Mouse (Mus musculus): ENCODE measurements around the gene Kirrel3.

The Kirrel3 gene

GRCm38 (mm10) chr9:34886746-34887145 lies 401.1 kb downstream of the Kirrel3 start:
- DNase-seq (ENCODE audit: low read depth, low spot score): no peak

GRCm38 (mm10) chr9:34887196-34887595 lies 401.5 kb downstream of the Kirrel3 start:
- DNase-seq (ENCODE audit: low read depth, low spot score): no peak

GRCm38 (mm10) chr9:34888298-34888697 lies 402.6 kb downstream of the Kirrel3 start:
- no peak for DNase-seq (ENCODE audit: low read depth, low spot score)

- no peak for DNase-seq (ENCODE audit: low read depth, low spot score)
Observed at GRCm38 (mm10) chr9:34901216-34901615, 415.5 kb downstream of the Kirrel3 start.

GRCm38 (mm10) chr9:34901888-34902287 lies 416.2 kb downstream of the Kirrel3 start:
- DNase-seq (ENCODE audit: low read depth, low spot score): no peak

- DNase-seq (ENCODE audit: low read depth, low spot score): no peak
Observed at GRCm38 (mm10) chr9:34905164-34905563, 419.5 kb downstream of the Kirrel3 start.

- DNase-seq (ENCODE audit: low read depth, low spot score): no peak
Observed at GRCm38 (mm10) chr9:34908040-34908439, 422.3 kb downstream of the Kirrel3 start.

GRCm38 (mm10) chr9:34911838-34912237 lies 426.1 kb downstream of the Kirrel3 start:
- no peak for DNase-seq (ENCODE audit: low read depth, low spot score)

- no peak for DNase-seq (ENCODE audit: low read depth, low spot score)
Observed at GRCm38 (mm10) chr9:34912273-34912972, 426.7 kb downstream of the Kirrel3 start.

GRCm38 (mm10) chr9:34912996-34913395 lies 427.3 kb downstream of the Kirrel3 start:
- DNase-seq (ENCODE audit: low read depth, low spot score): no peak

GRCm38 (mm10) chr9:34918976-34919375 lies 433.3 kb downstream of the Kirrel3 start:
- no peak for DNase-seq (ENCODE audit: low read depth, low spot score)

- DNase-seq (ENCODE audit: low read depth, low spot score): no peak
Observed at GRCm38 (mm10) chr9:34920116-34920515, 434.4 kb downstream of the Kirrel3 start.

GRCm38 (mm10) chr9:34921941-34922340 lies 436.2 kb downstream of the Kirrel3 start:
- no peak for DNase-seq (ENCODE audit: low read depth, low spot score)

GRCm38 (mm10) chr9:34922716-34923115 lies 437.0 kb downstream of the Kirrel3 start:
- DNase-seq (ENCODE audit: low read depth, low spot score): no peak

GRCm38 (mm10) chr9:34923134-34923931 lies 437.6 kb downstream of the Kirrel3 start:
- DNase-seq (ENCODE audit: low read depth, low spot score): no peak

GRCm38 (mm10) chr9:34925616-34926015 lies 439.9 kb downstream of the Kirrel3 start:
- DNase-seq (ENCODE audit: low read depth, low spot score): no peak

GRCm38 (mm10) chr9:34930371-34930770 lies 444.7 kb downstream of the Kirrel3 start:
- DNase-seq (ENCODE audit: low read depth, low spot score): no peak

- DNase-seq (ENCODE audit: low read depth, low spot score): no peak
Observed at GRCm38 (mm10) chr9:34938140-34938539, 452.4 kb downstream of the Kirrel3 start.

- no peak for DNase-seq (ENCODE audit: low read depth, low spot score)
Observed at GRCm38 (mm10) chr9:34939621-34940020, 453.9 kb downstream of the Kirrel3 start.

- DNase-seq (ENCODE audit: low read depth, low spot score): no peak
Observed at GRCm38 (mm10) chr9:34942122-34942831, 456.6 kb downstream of the Kirrel3 start.

GRCm38 (mm10) chr9:34942996-34943395 lies 457.3 kb downstream of the Kirrel3 start:
- no peak for DNase-seq (ENCODE audit: low read depth, low spot score)

- no peak for DNase-seq (ENCODE audit: low read depth, low spot score)
Observed at GRCm38 (mm10) chr9:34945301-34945700, 459.6 kb downstream of the Kirrel3 start.
